Mouse (Mus musculus) regulatory T cell (primary cell): ENCODE results near the gene Clca3a1.
"Not testable (repeated sequence)": the region's sequence is repeated elsewhere in the genome, so short reads cannot be mapped to it uniquely, and the experiment has no call there.

Source experiments
- in situ Hi-C: fragments of 300-600 bp; cut with MboI, MseI; formaldehyde crosslinking; loops from one replicate; pipeline ENCODE4 v1.15.1; 2025; ENCODE audit warnings: high pct_unique_total_duplicates

The Clca3a1 gene

GRCm38 (mm10) chr3:144760592-144761309 lies at the start of gene Clca3a1:
Gene Clca3a1, minus strand, starts transcription at chr3:144760977.
- in situ Hi-C loops = no loop called here

- in situ Hi-C loops = loop anchor here (5.0 kb wide), 1 partner anchor 61 kb away; no protein-coding TSS in a partner anchor
Measured at GRCm38 (mm10) chr3:144808153-144808925, 47.6 kb upstream of the Clca3a1 start.

DNA sequence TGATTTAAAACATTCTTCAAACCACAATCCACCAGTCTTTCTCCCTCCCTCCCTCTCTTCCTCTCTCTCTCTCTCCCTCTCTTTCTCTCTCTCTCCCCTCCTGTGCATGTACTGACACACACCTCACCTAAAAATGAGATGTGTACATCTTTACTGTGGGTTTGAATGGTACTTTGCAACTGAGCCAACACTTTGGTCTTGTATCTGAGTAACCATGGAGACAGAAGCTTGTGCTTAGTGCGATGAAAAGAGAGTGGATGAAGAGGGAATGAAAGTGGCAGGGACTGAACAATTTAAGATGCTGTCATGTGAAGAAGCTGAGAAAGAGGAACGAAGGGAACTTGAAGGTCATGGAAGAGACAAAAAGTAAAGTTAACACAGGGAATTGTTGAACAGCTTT lies 45.8 kb upstream of the Clca3a1 start:
- in situ Hi-C loops = loop anchor here (5.0 kb wide), 1 partner anchor 59 kb away; no protein-coding TSS in a partner anchor

- in situ Hi-C loops = no loop called here
Measured at GRCm38 (mm10) chr3:144801861-144802260, 41.1 kb upstream of the Clca3a1 start.

DNA sequence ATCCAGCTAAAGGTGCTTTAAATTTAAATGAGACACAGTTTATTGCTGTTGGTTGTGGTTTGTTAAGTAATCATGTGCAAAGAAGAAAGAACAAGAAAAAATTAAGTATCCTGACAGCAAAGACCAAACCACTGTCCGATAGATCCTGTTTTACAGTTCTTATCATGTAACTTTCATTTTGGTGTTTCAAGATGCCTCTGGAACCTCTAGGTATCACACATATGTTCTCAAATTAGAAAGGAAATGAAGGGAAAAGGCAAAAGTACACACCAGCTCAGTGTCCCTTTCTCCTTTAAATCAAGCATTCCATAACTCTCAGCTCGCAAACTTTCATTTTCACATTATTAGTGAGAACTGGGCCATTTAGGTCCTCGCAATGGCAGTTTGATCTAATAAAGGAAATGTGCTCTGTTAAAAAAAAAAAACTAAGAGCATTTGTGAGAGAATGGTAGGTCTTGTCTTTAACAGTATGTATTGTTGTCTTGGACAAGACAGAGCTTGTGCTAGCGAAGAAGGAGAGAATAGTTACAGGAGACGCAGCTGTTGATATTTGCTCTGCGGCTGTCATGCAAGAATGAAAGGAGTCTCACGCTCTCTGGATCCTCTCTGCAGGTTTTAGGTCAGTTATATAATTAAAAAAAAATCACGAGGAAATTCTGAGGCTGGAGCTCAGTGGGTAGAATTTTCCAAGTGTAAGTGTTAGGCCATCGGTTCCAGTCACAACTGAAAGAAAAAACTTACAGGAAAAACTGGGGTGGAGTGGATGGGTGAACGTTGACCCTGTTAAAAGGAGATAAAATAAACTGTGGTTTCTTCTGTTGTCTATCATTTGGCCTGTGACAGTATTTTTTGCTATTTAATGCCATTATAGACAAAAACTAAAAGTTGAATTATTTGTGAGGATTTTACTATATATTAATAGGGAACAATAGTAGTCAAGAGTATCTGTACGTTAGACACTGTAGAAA lies 24.7 kb upstream of the Clca3a1 start:
- in situ Hi-C loops = no loop called here

GRCm38 (mm10) chr3:144765161-144765560 lies 4.4 kb upstream of the Clca3a1 start:
- in situ Hi-C loops = no loop called here

- in situ Hi-C loops = no loop called here
Measured at GRCm38 (mm10) chr3:144761454-144761853, 677 bp upstream of the Clca3a1 start.

- in situ Hi-C loops = loop anchor here (10.0 kb wide), 1 partner anchor 935 kb away; no protein-coding TSS in a partner anchor
Measured at GRCm38 (mm10) chr3:144759719-144760118, 1.1 kb downstream of the Clca3a1 start.

- in situ Hi-C loops = loop anchor here (10.0 kb wide), 1 partner anchor 931 kb away; no protein-coding TSS in a partner anchor
Measured at GRCm38 (mm10) chr3:144756103-144756502, 4.7 kb downstream of the Clca3a1 start.

DNA sequence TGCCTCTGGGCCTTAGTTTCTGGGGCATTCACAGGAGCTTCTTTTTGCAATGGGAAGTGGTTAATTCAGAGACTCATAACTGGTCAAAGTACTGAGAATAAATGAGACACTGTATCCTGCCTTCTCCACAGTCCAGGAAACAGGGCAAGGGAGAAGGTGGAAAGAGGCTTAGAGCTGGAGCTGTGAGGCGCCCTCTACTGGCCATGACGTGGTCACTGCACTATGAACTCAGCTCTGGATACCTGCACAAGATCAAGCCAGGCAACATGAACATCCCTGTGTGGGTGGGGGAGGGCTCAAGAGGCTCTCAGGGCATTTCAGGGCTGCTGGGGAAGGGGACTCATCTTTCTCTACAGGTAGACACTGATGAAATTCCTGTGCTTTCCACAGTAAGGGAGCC lies 7.7 kb downstream of the Clca3a1 start:
- in situ Hi-C loops = loop anchor here (10.0 kb wide), 1 partner anchor 928 kb away; no protein-coding TSS in a partner anchor

DNA sequence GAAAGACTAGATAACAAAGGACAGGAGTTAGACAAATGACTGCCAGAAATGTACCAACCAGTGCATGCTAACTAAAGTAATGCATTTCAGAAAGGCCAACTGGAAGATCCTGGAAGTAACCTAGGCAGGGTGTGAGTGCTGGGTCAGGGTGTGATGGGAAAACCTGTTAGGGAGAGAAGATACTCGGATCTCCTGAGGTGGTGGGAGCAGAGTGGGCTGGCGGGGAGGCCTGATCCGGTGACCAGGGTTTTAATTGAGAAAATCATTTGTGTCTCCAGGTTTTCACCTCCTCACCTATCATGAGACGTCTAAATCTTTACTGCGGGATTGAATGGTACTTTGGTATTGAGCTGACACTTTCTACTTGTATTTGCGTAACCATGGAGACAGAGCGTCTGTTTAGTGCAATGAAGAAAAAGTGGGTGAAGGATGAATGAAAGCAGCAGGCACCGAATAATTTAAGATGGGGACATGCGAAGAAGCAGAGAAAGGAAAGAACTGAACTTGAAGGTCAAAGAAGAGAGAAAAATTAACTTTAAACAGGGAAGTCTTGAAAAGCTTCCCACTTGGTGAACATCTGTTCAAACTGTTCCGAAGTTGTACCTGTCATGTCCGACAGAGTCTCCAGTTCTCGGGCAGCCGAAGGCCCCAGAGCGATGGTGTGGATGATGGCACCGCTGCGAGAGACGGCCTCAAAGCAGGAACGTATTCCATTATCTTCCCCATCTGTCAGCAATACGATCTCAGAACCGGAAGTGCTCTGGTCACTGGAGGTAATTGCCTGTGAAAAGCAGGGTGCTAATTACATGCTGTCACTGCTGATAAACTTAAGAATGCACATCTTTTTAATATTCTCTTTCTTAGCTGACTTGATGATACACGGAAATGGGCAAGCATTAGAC lies 11.5 kb downstream of the Clca3a1 start:
- in situ Hi-C loops = loop anchor here (5.0 kb wide), 1 partner anchor 58 kb away; no protein-coding TSS in a partner anchor

GRCm38 (mm10) chr3:144747706-144748105 lies 13.1 kb downstream of the Clca3a1 start:
- in situ Hi-C loops = loop anchor here (5.0 kb wide), 1 partner anchor 60 kb away; no protein-coding TSS in a partner anchor

- in situ Hi-C loops = not testable (repeated sequence)
Measured at GRCm38 (mm10) chr3:144738396-144738795, 22.4 kb downstream of the Clca3a1 start.

DNA sequence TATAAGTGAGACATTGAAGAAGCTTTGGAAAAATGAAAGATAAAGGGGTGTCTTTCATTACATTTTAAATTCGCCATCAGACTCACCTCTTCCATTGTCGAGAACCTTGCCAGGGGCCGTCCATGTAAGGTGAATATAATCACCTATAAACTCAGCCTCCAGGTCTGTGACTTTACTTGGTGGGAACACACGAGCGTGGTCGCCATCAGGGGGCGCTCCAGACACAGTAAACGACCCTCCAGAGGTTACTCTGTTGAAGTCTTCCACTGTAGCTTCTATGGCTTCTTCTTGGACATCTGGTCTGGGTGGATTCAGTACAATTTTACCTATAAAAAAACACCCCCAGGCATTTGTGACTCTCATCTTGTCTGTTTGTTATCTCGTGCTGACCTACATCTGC lies 23.9 kb downstream of the Clca3a1 start:
- in situ Hi-C loops = no loop called here

DNA sequence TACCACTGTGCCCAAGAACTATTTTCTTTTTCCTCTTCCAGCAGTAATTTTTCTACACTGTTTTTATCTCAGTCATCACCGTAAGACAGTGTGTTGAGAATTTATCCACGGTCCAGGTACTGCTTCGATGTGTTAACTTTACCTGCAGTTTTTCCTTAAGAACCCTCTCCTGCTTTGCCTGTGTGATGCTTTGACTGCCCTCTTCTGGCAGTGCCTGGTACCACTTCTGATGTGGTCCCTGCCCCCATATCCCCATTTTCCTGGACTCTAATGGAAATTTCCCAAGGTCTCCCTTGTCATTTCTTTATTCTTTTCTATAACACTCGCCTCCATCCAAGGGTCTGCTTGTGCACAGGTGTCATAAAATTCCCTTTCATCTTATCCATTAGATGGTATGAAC lies 37.3 kb downstream of the Clca3a1 start:
- in situ Hi-C loops = loop anchor here (25.0 kb wide), 1 partner anchor 1189 kb away; the partner anchor contains the start of gene Bcl10

DNA sequence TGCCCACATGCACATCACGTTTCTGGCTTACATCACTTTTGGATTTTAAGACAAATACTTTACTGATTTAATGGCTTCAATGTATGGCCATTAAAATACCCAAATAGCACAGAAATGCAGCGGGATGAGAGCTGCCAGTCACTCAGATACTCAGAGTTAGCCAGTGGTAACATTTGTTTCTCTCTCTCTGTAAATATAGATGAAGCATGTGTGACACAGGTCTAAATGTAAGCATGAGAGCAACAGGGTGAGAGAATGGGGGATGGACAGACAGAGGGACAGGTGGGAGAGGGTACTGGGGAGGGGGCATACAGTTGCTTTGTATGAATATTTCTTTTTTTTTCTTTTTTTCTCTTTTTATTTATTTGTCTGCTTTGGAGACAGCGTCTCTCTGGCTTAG lies 38.2 kb downstream of the Clca3a1 start:
- in situ Hi-C loops = loop anchor here (25.0 kb wide), 1 partner anchor 1190 kb away; the partner anchor contains the start of gene Bcl10

DNA sequence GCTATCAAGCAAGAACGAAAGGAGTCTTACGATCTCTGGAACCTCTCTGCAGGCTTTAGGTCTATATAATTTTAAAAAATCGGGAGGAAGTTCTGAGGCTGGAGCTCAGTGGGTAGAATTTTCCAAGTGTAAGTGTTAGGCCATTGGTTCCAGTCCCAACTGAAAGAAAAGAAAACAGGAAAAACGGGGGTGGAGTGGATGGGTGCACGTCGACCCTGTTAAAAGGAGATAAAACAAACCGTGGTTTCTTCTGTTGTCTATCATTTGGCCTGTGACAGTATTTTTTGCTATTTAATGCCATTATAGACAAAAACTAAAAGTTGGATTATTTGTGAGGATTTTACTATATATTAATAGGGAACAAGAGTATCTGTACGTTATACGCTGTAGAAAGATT lies 38.9 kb downstream of the Clca3a1 start:
- in situ Hi-C loops = loop anchor here (25.0 kb wide), 1 partner anchor 1190 kb away; the partner anchor contains the start of gene Bcl10

DNA sequence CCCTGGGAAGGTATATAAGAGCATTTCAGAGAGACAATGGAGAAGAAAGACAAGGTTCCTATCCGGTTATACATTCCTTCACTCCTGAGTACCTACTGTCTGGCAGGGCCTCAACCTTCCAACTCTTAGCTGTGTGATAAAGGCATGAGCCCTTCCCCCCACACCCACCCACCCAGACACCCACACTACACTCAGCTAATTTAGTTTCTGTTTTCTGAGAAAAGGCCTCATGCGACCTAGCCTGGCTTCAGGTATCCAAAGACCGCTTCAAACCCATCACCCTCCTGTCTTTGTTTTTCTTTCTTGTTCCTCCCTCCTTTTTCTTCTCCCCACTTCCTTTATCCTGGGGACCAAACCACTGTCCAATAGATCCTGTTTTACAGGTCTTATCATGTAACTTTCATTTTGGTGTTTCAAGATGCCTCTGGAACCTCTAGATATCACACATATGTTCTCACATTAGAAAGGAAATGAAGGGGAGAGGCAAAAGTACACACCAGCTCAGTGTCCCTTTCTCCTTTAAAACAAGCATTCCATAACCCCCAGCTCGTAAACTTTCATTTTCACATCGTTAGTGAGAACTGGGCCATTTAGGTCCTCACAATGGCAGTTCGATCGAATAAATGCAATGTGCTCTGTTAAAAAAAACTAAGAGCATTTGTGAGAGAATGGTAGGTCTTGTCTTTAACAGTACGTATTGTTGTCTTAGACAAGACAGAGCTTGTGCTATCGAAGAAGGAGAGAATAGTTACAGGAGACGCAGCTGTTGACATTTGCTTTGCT lies 39.5 kb downstream of the Clca3a1 start:
- in situ Hi-C loops = loop anchor here (25.0 kb wide), 1 partner anchor 1191 kb away; the partner anchor contains the start of gene Bcl10
